Comparison of ENCODE assay signal across 29 mouse cellular contexts in genomic region chr3:140874070-140874895, GRCm38 (mm10).
"Had no signal": no experiment of that assay in that cellular context is flagged by ENCODE, and none has a peak within 500 bp of the region (broad histone marks: within the 10 kb centered on the region; RNA-seq: fewer than 3 reads in every experiment).

No protein-coding gene starts in this region.

- H3K4me2 ChIP-seq: heart, embryonic 11.5 days; heart, embryonic 13.5 days; heart, embryonic 15.5 days; hindbrain, embryonic 12.5 days; hindbrain, embryonic 14.5 days; kidney, embryonic 15.5 days; limb, embryonic 13.5 days; limb, embryonic 15.5 days; liver, embryonic 12.5 days had no signal

- ATAC-seq: hindbrain, embryonic 16.5 days; inflammation-experienced regulatory T-cells, adult 6 months; intestine, embryonic 16.5 days; liver, embryonic 12.5 days had no signal

- H3K36me3 ChIP-seq: heart, embryonic 13.5 days; heart, embryonic 15.5 days; hindbrain, embryonic 10.5 days; hindbrain, embryonic 12.5 days; kidney, embryonic 15.5 days; limb, embryonic 13.5 days; limb, embryonic 15.5 days; liver, embryonic 12.5 days had no signal

- H3K4me3 ChIP-seq: gastrocnemius, adult 2 months; heart, adult 2 months; heart, embryonic 13.5 days; heart, embryonic 15.5 days; hindbrain, embryonic 10.5 days; hindbrain, embryonic 12.5 days; kidney, embryonic 15.5 days; limb, embryonic 13.5 days; limb, embryonic 15.5 days; liver, embryonic 12.5 days had no signal

- H3K27me3 ChIP-seq: heart, embryonic 13.5 days; heart, embryonic 15.5 days; hindbrain, embryonic 12.5 days; kidney, embryonic 15.5 days; limb, embryonic 13.5 days; limb, embryonic 15.5 days; liver, embryonic 12.5 days had no signal

- H3K4me1 ChIP-seq: heart, embryonic 13.5 days; heart, embryonic 15.5 days; hindbrain, embryonic 10.5 days; hindbrain, embryonic 12.5 days; kidney, embryonic 15.5 days; limb, embryonic 13.5 days; limb, embryonic 15.5 days had no signal

- H3K9ac ChIP-seq: heart, embryonic 13.5 days; heart, embryonic 15.5 days; hindbrain, embryonic 12.5 days; hindbrain, embryonic 14.5 days; kidney, embryonic 15.5 days; limb, embryonic 13.5 days; limb, embryonic 15.5 days; liver, embryonic 12.5 days; liver, embryonic 14.5 days had no signal

- H3K27ac ChIP-seq: gastrocnemius, adult 2 months; heart, adult 2 months; heart, embryonic 13.5 days; heart, embryonic 15.5 days; hindbrain, embryonic 10.5 days; hindbrain, embryonic 12.5 days; hindbrain, embryonic 14.5 days; kidney, embryonic 15.5 days; kidney, postnatal 0 days; limb, embryonic 13.5 days; limb, embryonic 15.5 days; liver, embryonic 12.5 days; liver, embryonic 14.5 days had no signal

- DNase-seq: gastrocnemius, adult 2 months; gastrocnemius, postnatal 10 days; gastrocnemius, postnatal 25 days; heart, adult 2 months; heart, postnatal 14 days; heart, postnatal 36 days; kidney, adult 11 months; kidney, adult 2 months; kidney, adult 9 months; kidney, postnatal 14 days; kidney, postnatal 36 days; layer of hippocampus, adult 9-11 months; layer of hippocampus, postnatal 36 days; left cerebral cortex, postnatal 4 days had no signal

- H3K9me3 ChIP-seq: heart, embryonic 13.5 days; heart, embryonic 15.5 days; hindbrain, embryonic 10.5 days; hindbrain, embryonic 12.5 days; kidney, embryonic 15.5 days; limb, embryonic 13.5 days; limb, embryonic 15.5 days; liver, embryonic 12.5 days had no signal
